9 mouse cellular contexts compared by ENCODE assay signal in genomic region chr12:33269743-33270142, GRCm38 (mm10).
DNase-seq lines count a peak whose midpoint lies in the region; TF ChIP-seq lines count a peak whose summit lies in the region.
"Had no signal": no experiment of that assay in that cellular context is flagged by ENCODE, and none has a peak within 500 bp of the region (broad histone marks: within the 10 kb centered on the region; RNA-seq: fewer than 3 reads in every experiment).

No protein-coding gene starts in this region.

- intact Hi-C loops in heart, postnatal 10 days (cut with DNase I) = loop anchor here (5.0 kb wide), 1 partner anchor 242 kb away; no protein-coding TSS in a partner anchor

- no peaks in the 10 kb centered on the region for H3K36me3 ChIP-seq in heart, embryonic 10.5 days
- H3K36me3 ChIP-seq in thymus, adult 2 months (ENCODE audit: control insufficient read depth, insufficient read depth, low read length) = no peaks in the 10 kb centered on the region
- H3K36me3 ChIP-seq in liver, adult 2 months (ENCODE audit: control insufficient read depth, insufficient read depth, low read length) = no peaks in the 10 kb centered on the region
- H3K36me3 ChIP-seq: limb, embryonic 12.5 days had no signal

- no peak for TF ChIP-seq POLR2A in thymus, adult 2 months (IDR thresholded peaks at IDR 0.05; ENCODE audit: control insufficient read depth, extremely low read depth, insufficient read depth, low read length, poor library complexity)
- no peak for TF ChIP-seq POLR2A in liver, adult 2 months (IDR thresholded peaks at IDR 0.05; ENCODE audit: extremely low read depth, insufficient read depth, low read length)

- WGBS in heart, embryonic 10.5 days = 73% methylated on average over 5 of the region's 5 CpGs
- 90% methylated on average over 5 of the region's 5 CpGs for WGBS in thymus, adult 2 months
- 85% methylated on average over 5 of the region's 5 CpGs for WGBS in liver, adult 2 months

- no peaks in the 10 kb centered on the region for H3K9me3 ChIP-seq in heart, embryonic 10.5 days

- no peaks in the 10 kb centered on the region for H3K79me2 ChIP-seq in liver, adult 2 months (ENCODE audit: control insufficient read depth, insufficient read depth, low read length)

- no peaks in the 10 kb centered on the region for H3K27me3 ChIP-seq in heart, embryonic 10.5 days (ENCODE audit: insufficient read depth, poor library complexity, severe bottlenecking)
- no peaks in the 10 kb centered on the region for H3K27me3 ChIP-seq in thymus, adult 2 months (ENCODE audit: control insufficient read depth, insufficient read depth, low read length)
- no peaks in the 10 kb centered on the region for H3K27me3 ChIP-seq in liver, adult 2 months (ENCODE audit: control insufficient read depth, insufficient read depth, low read length)
- H3K27me3 ChIP-seq: limb, embryonic 12.5 days had no signal

- no peak overlapping the region for H3K27ac ChIP-seq in heart, embryonic 10.5 days
- H3K27ac ChIP-seq in thymus, adult 2 months (ENCODE audit: control insufficient read depth, insufficient read depth, low read length) = no peak overlapping the region
- no peak overlapping the region for H3K27ac ChIP-seq in liver, adult 2 months (replicated peaks; ENCODE audit: insufficient read depth, low read depth, low read length)
- H3K27ac ChIP-seq: limb, embryonic 12.5 days had no signal

- no peak overlapping the region for H3K4me3 ChIP-seq in heart, embryonic 10.5 days
- H3K4me3 ChIP-seq in thymus, adult 2 months (ENCODE audit: control insufficient read depth, insufficient read depth, low read length) = no peak overlapping the region
- H3K4me3 ChIP-seq in liver, adult 2 months (ENCODE audit: insufficient read depth, low read depth, low read length) = no peak overlapping the region
- H3K4me3 ChIP-seq: limb, embryonic 12.5 days had no signal

- peak; percentile 29 to 57 for DNase-seq in heart, postnatal 10 days
- no peak for DNase-seq in heart, embryonic 10.5 days (ENCODE audit: low spot score)
- peak; percentile 43 for DNase-seq in thymus, adult 2 months
- no peak for DNase-seq in thymus, adult 18-20 months
- peak; percentile 65 for DNase-seq in c-Kit-positive CD71-positive TER-119-negative erythroid progenitor cells, embryonic 14.5 days (ENCODE audit: low read depth)
- DNase-seq in liver, adult 2 months (ENCODE audit: extremely low read depth, low read depth, low spot score) = peak; percentile 19
- DNase-seq in spleen, postnatal 36 days (ENCODE audit: low spot score in 2 of 2) = peak; percentile 21 to 47
- DNase-seq in Muller cell, postnatal 12 days (ENCODE audit: inconsistent ontology term) = no peak

- H3K9ac ChIP-seq in liver, adult 2 months (ENCODE audit: low read depth, low read length) = no peak overlapping the region
- H3K9ac ChIP-seq: limb, embryonic 12.5 days had no signal

- no peaks in the 10 kb centered on the region for H3K4me1 ChIP-seq in heart, embryonic 10.5 days
- H3K4me1 ChIP-seq in thymus, adult 2 months (replicated peaks; ENCODE audit: control insufficient read depth, insufficient read depth, low read length) = 0 out of 2 replicates have a peak, but pooled peaks cover 3% of the 10 kb centered on the region
- no peaks in the 10 kb centered on the region for H3K4me1 ChIP-seq in liver, adult 2 months (ENCODE audit: control insufficient read depth, insufficient read depth, low read length)

- TF ChIP-seq CTCF in thymus, adult 2 months (IDR thresholded peaks at IDR 0.05; ENCODE audit: borderline replicate concordance, control insufficient read depth, extremely low read depth, insufficient read depth, low read length, poor library complexity) = no peak
- peak; percentile 25; the same call in 1 of the 2 replicates for TF ChIP-seq CTCF in liver, adult 2 months (IDR thresholded peaks at IDR 0.05; ENCODE audit: low read depth, low read length)

Comparison
In these comparisons a context has a peak if more than half of its experiments do, and no peak if none do; other contexts are left out.
1. DNase-seq: peak in heart, postnatal 10 days (2 of 2), thymus, adult 2 months (single experiment), c-Kit-positive CD71-positive TER-119-negative erythroid progenitor cells, embryonic 14.5 days (single experiment), liver, adult 2 months (single experiment) and spleen, postnatal 36 days (2 of 2); none in heart, embryonic 10.5 days (single experiment), thymus, adult 18-20 months (0 of 2) and Muller cell, postnatal 12 days (single experiment).